Mouse (Mus musculus) right cerebral cortex, postnatal 36 days (tissue): ENCODE data around the gene Stambpl1.

Experiments
- DNase-seq, 2 experiments: peaks; one replicate each; pipeline ENCODE4 v3.0.0; 2022; ENCODE audit warnings: low spot score in 2 of 2, mixed read lengths in 1 of 2

Stambpl1 gene

GRCm38 (mm10) chr19:34284383-34284782 is 92.4 kb downstream of the Stambpl1 start:
- no peak for DNase-seq

GRCm38 (mm10) chr19:34284826-34285225 is 92.8 kb downstream of the Stambpl1 start:
- DNase-seq: no peak

GRCm38 (mm10) chr19:34287221-34287620 is 95.2 kb downstream of the Stambpl1 start:
- DNase-seq: no peak

GRCm38 (mm10) chr19:34287656-34288415 is 95.8 kb downstream of the Stambpl1 start:
- no peak for DNase-seq

GRCm38 (mm10) chr19:34288696-34289095 is 96.7 kb downstream of the Stambpl1 start:
- no peak for DNase-seq
